Mouse (Mus musculus) ZHBTc4 (cell line): ENCODE measurements around the gene 4833423E24Rik.

Source experiments
- DNase-seq: peaks from one replicate; pipeline ENCODE4 v3.0.0-alpha.2; 2011; ENCODE audit warnings: low read depth, low spot score

The 4833423E24Rik gene

DNA sequence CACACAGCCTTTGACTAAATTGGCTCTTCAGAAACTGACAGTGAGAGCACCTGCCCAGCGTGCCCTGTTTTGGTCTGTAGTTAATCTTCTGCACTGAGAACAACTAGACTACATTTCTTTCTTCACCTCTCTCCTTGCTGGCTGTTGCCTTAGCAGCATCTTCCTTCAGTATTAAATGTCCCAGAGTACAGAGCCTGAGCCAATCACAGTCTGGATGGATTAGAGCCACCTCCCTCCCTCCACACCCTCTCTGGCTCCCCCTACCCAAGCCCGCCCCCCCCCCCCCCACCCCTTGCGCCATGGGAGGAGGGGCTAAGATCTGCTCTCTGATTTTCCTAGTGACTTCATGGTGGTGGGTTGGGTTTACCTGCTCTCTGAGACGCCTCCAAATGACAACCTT is at the start of gene 4833423E24Rik:
4833423E24Rik (minus strand) TSS at position 146 of the 400 bp plus-strand sequence.
- no peak for DNase-seq

- peak; percentile 62 for DNase-seq
These were observed 42.4 kb upstream of the 4833423E24Rik start for GRCm38 (mm10) chr2:85561187-85561586.

DNA sequence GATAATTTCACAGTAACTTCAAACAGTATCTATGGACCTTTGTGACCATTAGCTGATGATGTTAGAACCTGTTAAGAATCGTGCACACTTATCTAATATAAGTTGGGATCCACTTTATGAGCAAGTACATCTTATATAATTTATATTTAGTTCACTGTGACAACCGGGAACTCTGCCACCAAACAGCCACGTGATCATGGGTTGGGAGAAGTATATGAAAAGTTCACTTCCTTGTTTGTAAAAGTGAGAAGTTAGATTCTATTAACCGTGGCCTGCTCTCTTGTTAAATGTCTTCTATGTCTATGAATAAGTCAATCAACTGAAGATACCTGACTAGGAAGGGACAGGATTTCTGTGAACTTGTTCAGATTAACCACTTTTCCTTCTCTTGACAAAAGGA is 41.4 kb upstream of the 4833423E24Rik start:
- DNase-seq: no peak

DNA sequence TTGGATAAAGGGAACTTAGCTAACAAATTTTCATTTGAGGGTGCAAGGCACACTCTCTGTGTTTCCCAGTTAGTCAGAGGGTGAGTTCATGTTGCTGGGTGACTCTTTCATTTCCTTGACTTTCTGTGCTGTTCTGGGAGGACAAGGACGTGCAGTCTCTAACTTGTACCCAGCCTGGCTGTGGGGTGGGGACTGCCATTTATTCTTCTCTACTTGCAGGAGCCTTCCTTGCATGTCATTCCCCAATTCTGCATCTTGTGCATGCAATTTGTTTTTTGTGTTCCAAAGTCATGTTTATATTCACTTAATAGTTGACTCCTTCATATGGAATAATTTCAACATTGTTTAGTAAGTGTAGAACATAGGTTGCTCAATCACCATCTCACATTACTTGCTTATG is 36.0 kb upstream of the 4833423E24Rik start:
- no peak for DNase-seq

- DNase-seq: no peak
These were observed 15.1 kb upstream of the 4833423E24Rik start for GRCm38 (mm10) chr2:85533934-85534333.

DNA sequence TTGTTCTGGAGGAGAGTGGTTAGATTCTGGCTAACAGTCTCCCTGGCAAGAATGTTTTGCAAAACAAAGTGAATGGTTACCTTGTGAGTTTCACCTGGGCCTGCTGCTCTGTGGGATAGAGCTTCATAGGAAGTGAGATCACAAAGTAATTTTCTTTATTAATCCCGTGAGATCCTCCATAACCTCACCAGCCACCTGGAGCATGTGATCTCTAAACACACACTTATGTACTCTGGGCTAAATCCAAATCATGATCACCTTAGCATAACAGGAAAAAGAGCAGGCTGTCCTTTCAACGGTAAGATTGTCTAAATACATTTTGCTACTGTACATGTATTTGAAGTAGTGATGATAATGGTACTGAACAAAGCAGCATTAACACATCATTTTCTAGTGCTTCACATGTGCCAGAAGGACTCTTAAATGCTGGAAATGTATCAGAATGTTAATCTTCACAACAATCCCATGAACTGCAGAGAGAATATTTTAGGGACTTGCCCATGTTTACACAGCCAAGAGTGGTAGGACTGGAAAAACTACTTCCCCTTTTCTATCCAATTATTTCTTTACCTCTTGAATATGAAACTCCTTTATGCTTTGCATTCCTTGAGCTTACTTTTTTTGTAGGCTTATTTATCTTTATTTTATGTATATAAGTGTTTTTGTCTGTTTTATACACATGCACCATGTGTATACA is 13.4 kb upstream of the 4833423E24Rik start:
- no peak for DNase-seq

DNA sequence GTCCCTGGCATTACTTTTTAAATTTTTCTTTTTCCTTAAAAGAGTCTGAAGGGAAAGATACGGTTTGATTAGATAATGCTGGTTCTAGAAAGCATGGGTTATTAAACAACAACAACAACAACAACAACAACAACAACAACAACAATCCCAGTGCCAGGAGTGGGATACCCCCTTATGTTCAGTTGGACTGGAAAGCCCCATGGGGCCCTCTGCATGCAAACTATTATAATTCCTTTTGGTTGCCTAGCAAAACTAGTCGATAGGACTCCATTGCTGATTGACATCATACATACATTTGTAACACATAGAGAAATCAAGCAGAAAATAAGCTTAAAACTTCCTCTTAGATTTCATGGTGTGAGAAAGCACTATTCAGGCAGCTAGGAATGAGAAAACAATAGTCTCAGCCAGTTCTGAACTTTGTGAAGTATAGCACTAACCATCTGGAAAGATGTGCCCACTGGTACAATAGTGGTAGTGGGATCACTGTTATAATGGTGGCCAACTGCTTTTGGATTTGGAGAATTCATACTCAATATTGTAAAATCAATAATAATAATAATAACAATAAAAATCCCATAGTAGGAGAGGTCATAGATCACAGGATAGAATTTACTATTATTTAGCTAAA is 4.2 kb upstream of the 4833423E24Rik start:
- DNase-seq: no peak

DNA sequence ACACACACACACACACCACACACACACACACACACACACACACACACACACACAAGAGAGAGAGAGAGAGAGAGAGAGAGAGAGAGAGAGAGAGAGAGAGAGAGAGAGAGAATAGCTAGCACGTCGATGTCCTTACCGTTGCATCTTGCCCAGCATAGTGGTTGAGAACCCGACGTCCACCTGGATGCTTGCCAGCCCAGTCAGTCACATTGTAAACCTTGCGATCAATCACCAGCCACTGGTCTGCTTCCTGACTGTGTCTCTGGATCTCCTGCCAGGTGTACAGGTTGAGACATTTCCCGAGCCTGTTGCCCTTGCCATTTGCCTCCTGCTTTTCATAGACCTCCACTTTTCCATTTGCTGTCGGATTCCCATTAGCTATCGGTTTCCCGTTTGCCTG is 532 bp downstream of the 4833423E24Rik start:
- DNase-seq: no peak

DNA sequence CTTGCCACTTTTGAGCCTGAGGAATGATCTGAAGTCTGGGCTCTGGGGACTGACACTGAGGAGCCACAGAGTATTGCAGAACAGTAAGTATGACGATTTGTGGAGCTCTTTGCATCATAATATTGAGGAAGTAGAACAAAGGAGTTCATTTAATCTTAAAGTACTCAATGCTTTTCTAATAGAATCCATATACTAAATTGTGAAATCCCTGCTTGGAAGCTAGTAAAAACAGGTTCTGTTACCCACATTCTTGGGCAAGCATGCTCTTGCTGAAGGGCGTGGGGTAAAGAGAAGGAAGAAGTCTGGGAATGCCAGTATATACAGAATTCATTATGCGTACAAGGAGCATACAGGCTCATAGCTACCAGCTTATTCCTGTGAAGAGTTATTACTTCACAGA is 8.4 kb downstream of the 4833423E24Rik start:
- DNase-seq: no peak

DNA sequence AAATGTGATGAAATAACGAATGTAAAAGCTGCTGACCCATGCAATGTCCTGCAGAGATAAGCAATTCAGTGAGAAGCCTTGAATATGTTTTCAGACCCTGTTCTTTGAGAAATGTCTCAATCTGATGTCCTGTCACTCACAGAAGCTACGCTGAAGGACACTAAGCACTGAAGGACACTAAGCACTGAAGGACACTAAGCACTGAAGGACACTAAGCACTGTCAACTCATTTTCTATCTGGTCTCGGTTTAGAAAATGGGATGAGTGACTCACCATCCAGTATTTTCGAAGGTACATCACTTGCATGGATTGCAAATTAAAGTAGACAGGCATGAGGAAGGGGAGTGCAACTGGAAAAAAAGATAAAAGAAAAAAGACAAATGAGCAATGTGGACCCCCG is 28.4 kb downstream of the 4833423E24Rik start:
- no peak for DNase-seq

- no peak for DNase-seq
These were observed 52.0 kb downstream of the 4833423E24Rik start for GRCm38 (mm10) chr2:85466801-85467325.

DNA sequence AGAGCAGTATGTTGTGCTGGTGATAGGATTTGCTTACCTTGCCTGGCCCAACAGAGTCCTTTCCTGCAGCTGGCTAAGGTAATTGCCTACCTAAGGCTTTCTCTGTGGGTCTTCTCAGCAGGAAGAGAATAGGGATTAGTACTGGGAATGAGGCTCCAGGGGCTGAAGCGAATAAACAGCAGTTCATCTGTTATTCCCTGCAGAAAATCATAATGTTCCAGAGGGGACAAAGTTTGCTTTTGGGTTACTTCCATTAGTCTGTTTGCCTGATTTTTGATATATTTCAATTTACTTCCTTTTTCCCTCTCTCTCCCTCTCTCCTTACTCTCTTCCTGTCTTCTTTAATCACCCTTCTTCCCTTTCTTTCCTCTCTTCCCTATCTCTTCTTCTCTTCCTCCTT is 75.3 kb downstream of the 4833423E24Rik start, which contains the start of gene Olfr995:
Olfr995 (minus strand) TSS at position 101 of the 400 bp plus-strand sequence.
- no peak for DNase-seq

DNA sequence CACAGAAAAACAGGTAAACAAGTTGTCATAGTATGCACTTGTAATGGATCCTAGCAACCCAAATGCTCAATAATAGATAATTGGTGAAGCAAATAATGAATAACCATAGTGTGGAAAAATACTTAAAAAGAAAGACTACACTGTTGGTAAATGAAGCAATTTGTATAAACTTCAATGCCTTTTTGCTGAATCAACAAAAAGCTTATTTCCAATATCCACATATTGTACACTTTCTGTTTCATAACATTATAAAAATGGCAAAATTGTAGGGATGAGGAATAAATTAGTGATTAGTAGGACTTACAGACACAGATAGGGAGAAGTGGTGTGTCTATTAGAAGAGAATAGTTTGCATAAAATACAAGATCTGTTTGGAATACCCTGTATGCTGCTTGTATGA is 76.3 kb downstream of the 4833423E24Rik start:
- DNase-seq: no peak

GRCm38 (mm10) chr2:85436351-85436750 is 82.5 kb downstream of the 4833423E24Rik start, which contains the start of gene Olfr994:
Olfr994 (minus strand) TSS chr2:85436451.
- no peak for DNase-seq
